8 mouse cellular contexts compared by ENCODE assay signal in the genomic region with DNA sequence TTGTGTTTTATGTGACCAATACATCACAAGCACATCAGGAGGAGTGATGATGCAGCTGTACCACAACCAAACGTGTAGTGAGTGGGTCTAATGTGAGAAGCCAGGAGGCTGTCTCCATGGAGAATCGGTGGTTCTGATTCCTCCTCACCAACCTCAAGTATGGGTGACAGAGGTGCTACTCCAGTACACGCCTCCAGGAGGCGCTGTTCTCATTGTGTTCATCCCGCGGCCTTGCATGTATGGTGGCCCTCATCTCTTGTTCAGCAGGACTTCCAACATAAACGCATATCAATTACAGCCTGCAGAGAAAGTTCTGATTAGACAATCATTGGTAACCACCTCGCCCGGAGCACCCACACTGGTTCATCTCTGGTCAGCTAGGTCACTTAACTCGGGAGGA. TPM values are rescaled to one million over a fixed set of nuclear protein-coding genes. Genes with fewer than 3 reads are reported as not detected.
A peak's percentile ranks its signal among the peaks of the same experiment; 100 is the strongest.
DNase-seq lines count a peak whose midpoint lies in the region; ATAC-seq and TF ChIP-seq lines count a peak whose summit lies in the region.
"Had no signal": no experiment of that assay in that cellular context is flagged by ENCODE, and none has a peak within 500 bp of the region (broad histone marks: within the 10 kb centered on the region; RNA-seq: fewer than 3 reads in every experiment).

No protein-coding gene starts in this region.

- no peaks in the 10 kb centered on the region for H3K9me3 ChIP-seq in liver, embryonic 11.5 days (ENCODE audit: control insufficient read depth, low read length)
- H3K9me3 ChIP-seq: megakaryocyte, embryonic 14.5 days had no signal

- no peaks in the 10 kb centered on the region for H3K36me3 ChIP-seq in liver, embryonic 11.5 days (ENCODE audit: control insufficient read depth, insufficient read depth, low read length)

- H3K4me2 ChIP-seq in liver, embryonic 11.5 days, result no peak overlapping the region

- peak; percentile 46 for DNase-seq in liver
- no peak for DNase-seq in liver, embryonic 11.5 days (ENCODE audit: low spot score)
- peak; percentile 68 for DNase-seq in T-cell, adult 2 months (ENCODE audit: low spot score)
- peak; percentile 54 for DNase-seq in lung, adult 2 months
- DNase-seq in spleen, postnatal 4 days (ENCODE audit: low spot score in 2 of 2), result peak; percentile 42 to 79

- H3K27me3 ChIP-seq in liver, embryonic 11.5 days (replicated peaks; ENCODE audit: control insufficient read depth, insufficient read depth, low read length), result peaks cover 10% of the 10 kb centered on the region

- no peak overlapping the region for H3K27ac ChIP-seq in liver, embryonic 11.5 days (ENCODE audit: low read depth, low read length)
- H3K27ac ChIP-seq in embryonic fibroblast, embryonic 13.5 days (ENCODE audit: insufficient read depth, low read length), result no peak overlapping the region

- TF ChIP-seq CTCF in embryonic fibroblast, embryonic 13.5 days (IDR thresholded peaks at IDR 0.05; ENCODE audit: borderline replicate concordance, insufficient read depth, low read length), result peak; percentile 31; the same call in 1 of the 2 replicates
- TF ChIP-seq CTCF in lung, adult 2 months (IDR thresholded peaks at IDR 0.05; ENCODE audit: insufficient read depth, low read length), result peak; percentile 88

- no peak overlapping the region for H3K9ac ChIP-seq in liver, embryonic 11.5 days (ENCODE audit: low read depth, low read length)

- ATAC-seq in liver, embryonic 11.5 days (replicated peaks; ENCODE audit: low FRiP score), result no peak
- ATAC-seq in erythroid progenitor cell, adult 5-6 weeks (replicated peaks; ENCODE audit: low FRiP score, poor library complexity, severe bottlenecking), result no peak

- 47% methylated on average over 10 of the region's 10 CpGs for WGBS in liver, embryonic 11.5 days
- 44% methylated on average over 10 of the region's 10 CpGs for WGBS in lung, adult 2 months

- no peaks in the 10 kb centered on the region for H3K4me1 ChIP-seq in liver, embryonic 11.5 days (replicated peaks; ENCODE audit: control insufficient read depth, insufficient read depth, low read length)
- H3K4me1 ChIP-seq in embryonic fibroblast, embryonic 13.5 days (ENCODE audit: control insufficient read depth, insufficient read depth, low read length), result peaks cover 3% of the 10 kb centered on the region; the same call in 1 of the 2 replicates
- H3K4me1 ChIP-seq in lung, adult 2 months (ENCODE audit: control insufficient read depth, insufficient read depth, low read length), result peaks cover 7% of the 10 kb centered on the region; the same call in 1 of the 2 replicates

- TF ChIP-seq POLR2A in embryonic fibroblast, embryonic 13.5 days (IDR thresholded peaks at IDR 0.05; ENCODE audit: low read depth, low read length), result no peak
- no peak for TF ChIP-seq POLR2A in lung, adult 2 months (IDR thresholded peaks at IDR 0.05; ENCODE audit: borderline replicate concordance, extremely low read depth, low read depth, low read length)

- no peak overlapping the region for H3K4me3 ChIP-seq in liver, embryonic 11.5 days (ENCODE audit: low read depth, low read length)
- H3K4me3 ChIP-seq in embryonic fibroblast, embryonic 13.5 days (ENCODE audit: insufficient read depth, low read length), result no peak overlapping the region
- H3K4me3 ChIP-seq in lung, adult 2 months (replicated peaks; ENCODE audit: extremely low read depth, low read depth, low read length), result no peak overlapping the region
- H3K4me3 ChIP-seq: megakaryocyte, embryonic 14.5 days had no signal

RNA-seq across cellular contexts. Expression of a gene that starts 12.9 kb away (rescaled TPM):
- polyA plus RNA-seq in liver, embryonic 11.5 days (2014; fragmentation: Nextera tagmentation; extraction: Ambion mirVana), result 31.1 and 32.7 TPM in 2 replicates
- polyA plus RNA-seq in embryonic fibroblast, embryonic 13.5 days (2011; ENCODE audit: insufficient read length, low read depth, missing spikeins), result 111 and 145 TPM in 2 replicates
- polyA plus RNA-seq in lung, adult 2 months (2012; rRNA removed), result 9.6 and 10.9 TPM in 2 replicates
- total RNA-seq in erythroid progenitor cell, adult 5-6 weeks (2015; ENCODE audit: low replicate concordance), result 25.9 and 34.4 TPM in 2 replicates
- total RNA-seq in erythroid progenitor cell, adult 5-6 weeks (2017; ENCODE audit: low replicate concordance), result 18.0 and 29.3 TPM in 2 replicates

RNA-seq across cellular contexts. Expression of a gene that starts 26.0 kb away (rescaled TPM):
- not detected in 2 replicates for polyA plus RNA-seq in liver, embryonic 11.5 days (2014; fragmentation: Nextera tagmentation; extraction: Ambion mirVana)
- polyA plus RNA-seq in embryonic fibroblast, embryonic 13.5 days (2011; ENCODE audit: insufficient read length, low read depth, missing spikeins), result not detected in 2 replicates
- not detected in 2 replicates for polyA plus RNA-seq in lung, adult 2 months (2012; rRNA removed)
- not detected in 2 replicates for total RNA-seq in erythroid progenitor cell, adult 5-6 weeks (2015; ENCODE audit: low replicate concordance)
- not detected in 2 replicates for total RNA-seq in erythroid progenitor cell, adult 5-6 weeks (2017; ENCODE audit: low replicate concordance)
